Mouse (Mus musculus) fibroblast of lung, adult 2 months (primary cell): ENCODE results near the gene Fam173b.

ENCODE experiments used
- DNase-seq: peaks from one replicate; pipeline ENCODE4 v3.0.0-alpha.2; 2011; ENCODE audit warnings: low read depth

Gene Fam173b

GRCm38 (mm10) chr15:31636091-31636595, 34.5 kb downstream of the Fam173b start:
- DNase-seq = no peak

GRCm38 (mm10) chr15:31647225-31647624, 45.6 kb downstream of the Fam173b start:
- DNase-seq = no peak

GRCm38 (mm10) chr15:31647851-31648569, 46.4 kb downstream of the Fam173b start:
- no peak for DNase-seq

GRCm38 (mm10) chr15:31649691-31650090, 48.0 kb downstream of the Fam173b start:
- no peak for DNase-seq

GRCm38 (mm10) chr15:31650821-31651220, 49.2 kb downstream of the Fam173b start:
- DNase-seq = no peak

GRCm38 (mm10) chr15:31660133-31660795, 58.6 kb downstream of the Fam173b start:
- no peak for DNase-seq

GRCm38 (mm10) chr15:31660844-31661243, 59.2 kb downstream of the Fam173b start:
- no peak for DNase-seq

- DNase-seq = no peak
These were observed 60.1 kb downstream of the Fam173b start for GRCm38 (mm10) chr15:31661802-31662201.

- DNase-seq = peak; percentile 42
These were observed 61.4 kb downstream of the Fam173b start for GRCm38 (mm10) chr15:31663074-31663473.
